Mouse (Mus musculus): Measurements from ENCODE around the gene Clk2.
A peak's percentile ranks its signal among the peaks of the same experiment; 100 is the strongest.
"Not testable (repeated sequence)": the region's sequence is repeated elsewhere in the genome, so short reads cannot be mapped to it uniquely, and the experiment has no call there.

Gene Clk2

DNA sequence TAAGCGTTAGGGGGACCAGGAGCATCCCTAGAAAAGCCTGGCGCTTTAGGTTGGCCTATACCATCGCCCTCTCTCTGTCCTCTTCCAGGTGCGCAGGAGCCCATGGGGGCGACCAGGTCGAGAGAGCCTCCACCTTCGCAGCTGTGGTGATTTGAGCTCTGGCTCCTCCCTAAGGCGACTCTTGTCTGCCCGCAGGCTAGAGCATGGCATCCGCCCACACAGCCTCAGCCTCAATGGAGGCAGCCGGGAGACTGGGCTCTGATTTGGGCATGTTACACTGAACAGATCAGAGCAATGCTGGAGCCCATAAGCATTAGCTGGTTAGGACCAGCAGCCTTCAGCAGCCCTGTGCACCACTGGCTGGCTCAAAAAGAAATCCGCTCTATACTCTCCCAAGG is 23.9 kb downstream of the Clk2 start:
- no peak for DNase-seq (ENCODE audit: low spot score in 2 of 2)

DNA sequence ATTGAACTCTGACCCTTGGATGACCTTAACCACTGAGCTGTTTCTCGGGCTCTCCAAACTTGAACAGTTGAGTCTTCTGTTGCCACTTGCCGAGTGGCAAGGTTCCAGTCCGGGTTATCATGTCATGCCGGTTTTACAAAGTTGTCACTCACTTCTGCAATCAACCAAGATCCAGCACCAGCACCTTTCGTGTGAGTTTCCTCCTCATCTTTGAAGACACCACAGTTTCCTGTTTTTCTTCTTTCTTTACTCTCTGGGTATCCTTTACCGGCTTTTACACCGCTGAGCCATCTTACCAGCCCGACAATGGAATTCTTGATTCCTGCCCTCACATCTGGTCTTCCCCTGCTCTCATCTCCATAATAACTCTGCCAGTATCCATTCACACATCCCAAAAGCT is 25.8 kb downstream of the Clk2 start:
- DNase-seq (ENCODE audit: low spot score in 2 of 2) = no peak

DNA sequence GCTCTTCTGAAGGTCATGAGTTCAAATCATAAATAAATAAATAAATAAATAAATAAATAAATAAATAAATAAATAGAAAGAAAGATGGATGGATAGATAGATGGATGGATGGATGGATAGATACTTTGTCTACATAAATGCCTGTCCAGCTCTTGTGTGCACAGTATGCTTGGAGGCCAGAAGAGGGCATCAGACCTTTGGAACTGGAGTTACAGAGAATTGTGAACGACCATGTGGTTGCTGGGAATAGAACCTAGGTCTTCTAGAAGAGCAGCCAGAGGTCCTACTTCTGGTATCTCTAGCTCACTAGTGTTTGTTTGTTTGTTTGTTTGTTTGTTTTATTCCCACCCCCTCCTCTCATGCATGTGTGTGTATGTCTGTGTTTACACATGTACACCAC is 28.8 kb downstream of the Clk2 start:
- DNase-seq (ENCODE audit: low spot score in 2 of 2) = no peak

DNA sequence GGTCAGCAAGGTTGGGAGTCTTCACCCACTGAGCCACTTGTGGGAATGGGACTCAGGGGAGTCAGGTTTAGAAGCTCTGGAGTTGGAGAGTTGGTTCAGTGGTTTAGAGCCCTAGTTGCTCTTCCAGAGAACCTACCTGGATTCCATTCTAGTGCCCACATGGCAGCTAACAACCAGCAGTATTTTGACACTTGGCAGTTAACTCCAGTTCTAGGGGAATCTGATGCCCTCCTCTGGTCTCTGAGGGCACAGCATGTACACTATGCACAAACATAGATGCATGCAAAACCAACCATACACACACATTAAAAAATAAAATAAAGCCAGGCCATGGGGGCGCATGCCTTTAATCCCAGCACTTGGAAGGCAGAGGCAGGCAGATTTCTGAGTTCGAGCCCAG is 29.3 kb downstream of the Clk2 start:
- no peak for DNase-seq (ENCODE audit: low spot score in 2 of 2)

DNA sequence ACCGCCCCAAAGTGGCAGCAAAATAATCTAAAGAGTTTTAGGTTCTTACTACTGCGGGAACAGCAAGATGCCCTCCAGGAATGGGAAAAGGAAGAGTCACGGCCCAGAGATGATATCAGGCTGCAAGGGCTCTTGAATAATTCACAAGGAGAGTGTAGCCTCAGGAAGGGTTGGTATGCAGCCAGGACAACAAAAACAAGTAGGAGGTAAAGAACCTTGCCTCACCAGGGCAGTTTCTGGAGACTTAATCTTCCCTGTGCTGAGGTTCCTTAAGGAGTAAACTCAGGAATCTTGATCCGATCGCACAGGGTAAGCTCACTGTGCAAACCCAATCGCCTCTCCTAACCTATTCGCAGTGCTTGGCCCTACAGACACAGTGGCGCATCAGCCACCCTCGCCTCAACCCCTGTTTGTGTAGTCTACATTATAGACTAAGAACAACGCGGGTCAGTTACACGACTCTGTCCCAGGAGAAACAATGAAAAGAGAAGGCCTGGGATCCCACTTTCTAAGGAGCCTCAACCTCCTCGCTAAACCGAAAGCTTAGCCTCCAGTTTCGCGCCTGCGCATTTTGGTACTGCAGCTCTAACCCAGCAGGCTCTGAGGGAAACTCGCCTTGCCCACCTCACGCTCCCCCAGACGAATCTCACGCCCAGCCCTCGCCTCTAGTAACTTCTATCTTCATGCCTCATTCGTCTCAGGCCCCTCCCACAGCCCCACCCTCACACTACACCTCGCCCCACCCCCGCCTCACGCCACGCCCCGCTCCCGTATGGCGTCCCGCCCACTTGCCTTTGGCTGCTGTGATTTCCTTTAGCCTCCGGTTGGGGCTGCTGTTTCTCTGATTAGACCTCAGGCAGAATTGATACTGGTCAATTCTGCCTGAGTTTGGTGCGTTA is 31.6 kb downstream of the Clk2 start:
- peak; percentile 75 to 87 for DNase-seq (ENCODE audit: low spot score in 2 of 2)

DNA sequence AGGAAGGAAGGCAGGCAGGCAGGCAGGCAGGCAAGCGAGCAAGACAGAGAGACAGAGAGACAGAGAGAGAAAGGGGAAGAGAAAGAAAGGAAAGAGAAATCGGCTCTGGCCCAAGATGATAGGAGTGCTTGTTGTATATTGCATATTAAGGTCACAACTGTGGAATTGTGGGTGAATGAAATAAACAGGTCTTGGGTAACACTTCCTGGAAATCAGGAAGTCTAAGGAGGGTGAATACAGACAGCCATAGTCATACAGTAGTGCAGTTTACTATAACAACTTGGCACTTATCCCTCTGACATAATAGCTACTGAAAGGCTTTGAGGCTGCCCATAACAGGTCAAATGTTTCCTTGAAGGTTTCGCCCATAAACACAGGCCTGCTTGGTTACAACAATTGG is 35.2 kb downstream of the Clk2 start:
- DNase-seq (ENCODE audit: low spot score in 2 of 2) = no peak

DNA sequence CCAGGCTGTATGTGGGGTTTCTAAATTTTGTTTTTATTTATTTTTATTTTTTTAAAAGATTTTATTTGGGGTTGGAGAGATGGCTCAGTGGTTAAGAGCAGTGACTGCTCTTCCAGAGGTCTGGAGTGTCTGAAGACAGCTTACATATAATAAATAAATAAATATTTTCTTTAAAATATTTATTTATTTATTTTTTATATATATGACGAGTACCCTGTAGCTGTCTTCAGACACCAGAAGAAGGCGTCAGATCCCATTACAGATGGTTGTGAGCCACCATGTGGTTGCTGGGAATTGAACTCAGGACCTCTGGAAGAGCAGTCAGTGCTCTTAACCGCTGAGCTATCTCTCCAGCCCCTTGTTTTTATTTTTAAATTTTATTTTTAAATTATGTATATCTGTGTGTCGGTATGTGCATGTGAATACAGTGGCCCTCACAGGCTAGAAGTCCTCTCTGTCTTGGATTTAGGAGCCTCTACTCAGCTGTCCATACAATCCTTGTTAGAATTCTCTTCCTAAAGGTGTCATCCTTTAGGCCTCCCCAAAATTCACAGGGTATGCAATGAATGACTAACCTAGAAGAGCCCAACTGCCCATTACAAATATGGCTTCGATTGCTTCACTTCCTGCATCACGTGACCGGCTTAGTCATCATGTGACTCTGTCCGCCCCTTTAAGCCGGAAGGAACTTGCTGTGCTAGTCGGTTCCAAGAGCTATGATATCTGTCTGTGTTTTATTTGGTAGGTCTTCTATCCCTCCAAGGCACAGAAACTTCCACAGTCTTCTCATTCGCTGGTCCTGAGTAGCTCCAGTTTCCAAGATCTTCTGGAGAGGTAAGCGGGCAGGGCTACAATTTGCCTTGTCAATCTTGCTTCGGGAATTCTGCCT is 37.9 kb downstream of the Clk2 start, which contains the start of gene Gba:
Gba (plus strand) TSS at position 676 of the 889 bp plus-strand sequence.
- DNase-seq (ENCODE audit: low spot score in 2 of 2) = peak; percentile 80 to 83

DNA sequence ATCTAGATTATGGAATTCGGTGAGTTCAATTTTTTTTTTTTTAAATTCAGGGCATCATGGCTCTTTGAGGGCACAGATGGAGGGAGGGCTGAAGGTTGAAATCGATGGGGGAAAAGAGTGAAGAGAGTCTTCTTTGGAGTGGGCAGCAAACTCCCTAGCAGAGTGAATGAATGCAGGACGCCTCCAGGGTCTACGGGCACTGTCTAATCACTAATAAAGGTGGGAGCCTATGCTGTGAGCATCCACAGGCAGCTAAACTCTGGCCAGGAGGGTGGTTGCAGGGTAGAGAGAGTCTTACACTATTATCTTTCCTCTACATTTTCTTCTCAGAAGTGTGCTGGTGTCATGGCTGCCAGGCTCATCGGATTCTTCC is 38.5 kb downstream of the Clk2 start:
- DNase-seq (ENCODE audit: low spot score in 2 of 2) = no peak

DNA sequence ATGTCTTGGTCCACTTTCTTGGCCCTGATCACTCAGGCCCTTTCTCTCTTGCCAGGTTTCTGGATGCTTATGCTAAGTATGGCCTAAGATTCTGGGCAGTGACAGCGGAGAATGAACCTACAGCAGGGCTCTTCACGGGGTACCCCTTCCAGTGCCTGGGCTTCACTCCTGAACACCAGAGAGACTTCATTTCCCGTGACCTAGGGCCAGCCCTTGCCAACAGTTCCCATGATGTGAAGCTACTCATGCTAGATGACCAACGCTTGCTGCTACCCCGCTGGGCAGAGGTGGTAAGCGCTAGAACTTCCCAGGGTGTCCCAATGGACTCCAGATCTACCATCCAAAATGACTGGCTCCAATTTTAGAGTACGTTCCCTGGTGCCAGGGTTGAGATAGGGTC is 41.5 kb downstream of the Clk2 start:
- no peak for DNase-seq (ENCODE audit: low spot score in 2 of 2)

DNA sequence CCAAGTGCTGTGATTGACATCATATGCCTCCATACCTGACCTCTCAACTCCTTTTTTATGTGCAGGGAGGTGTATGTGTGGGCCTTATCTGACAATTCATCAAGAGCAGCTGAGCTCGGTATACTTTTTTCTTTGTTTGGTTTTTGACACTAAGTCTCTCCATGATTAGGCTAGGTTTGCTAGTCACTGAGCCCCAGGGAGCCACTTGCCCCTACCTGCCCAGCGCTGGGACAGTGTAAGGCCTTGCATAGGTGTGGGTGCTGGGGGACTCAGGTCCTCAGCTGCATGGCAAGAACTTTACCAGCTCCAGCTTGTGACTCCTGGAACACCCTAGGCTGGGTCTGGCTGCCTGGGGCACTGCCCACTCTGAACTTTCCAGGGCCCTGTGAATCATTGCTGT is 42.1 kb downstream of the Clk2 start:
- DNase-seq (ENCODE audit: low spot score in 2 of 2) = peak in 1 of 2 experiments; percentile 42

DNA sequence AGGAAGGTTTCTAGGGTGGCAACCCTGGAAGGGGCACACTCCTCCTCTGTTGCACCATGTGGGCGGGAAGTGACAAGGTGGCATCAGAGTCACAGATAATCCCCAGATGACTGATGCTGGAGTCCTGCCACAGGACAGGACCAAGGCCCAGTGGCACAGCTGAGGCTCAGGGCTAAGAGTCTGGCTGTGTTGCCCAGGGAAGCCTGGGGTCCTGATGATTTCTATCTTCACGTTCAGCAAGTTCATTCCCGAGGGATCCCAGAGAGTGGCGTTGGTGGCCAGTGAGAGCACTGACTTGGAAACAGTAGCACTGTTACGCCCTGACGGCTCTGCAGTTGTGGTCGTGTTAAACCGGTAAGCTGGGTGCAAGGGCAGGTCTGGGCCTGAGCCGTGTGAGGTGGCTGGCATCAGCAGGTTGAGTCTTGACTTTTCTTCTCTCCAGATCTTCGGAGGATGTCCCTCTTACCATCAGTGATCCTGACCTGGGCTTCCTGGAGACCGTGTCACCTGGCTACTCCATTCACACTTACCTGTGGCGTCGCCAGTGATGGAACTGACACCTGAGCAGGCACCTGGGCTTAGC is 43.6 kb downstream of the Clk2 start:
- DNase-seq (ENCODE audit: low spot score in 2 of 2) = peak; percentile 56 to 73

DNA sequence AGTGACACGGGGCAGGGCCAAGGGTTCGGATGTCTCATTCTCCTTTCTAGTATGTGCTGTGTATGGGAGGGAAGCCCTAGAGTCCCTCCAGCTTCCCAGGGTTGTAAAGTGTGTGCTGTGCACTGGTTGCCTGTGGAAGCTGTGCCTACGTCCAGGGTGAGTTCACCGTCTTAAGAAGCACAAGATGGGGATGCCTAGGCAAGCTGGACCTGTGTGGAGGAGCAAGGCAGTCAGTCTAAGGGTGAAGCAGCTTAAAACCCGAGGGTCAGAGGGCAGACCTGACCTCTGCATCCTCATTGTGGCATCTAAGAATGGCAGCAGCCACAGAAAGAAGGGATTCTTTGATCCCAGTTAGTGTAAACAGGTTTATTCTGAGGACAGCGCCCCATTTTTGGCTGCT is 44.1 kb downstream of the Clk2 start:
- DNase-seq (ENCODE audit: low spot score in 2 of 2) = no peak

DNA sequence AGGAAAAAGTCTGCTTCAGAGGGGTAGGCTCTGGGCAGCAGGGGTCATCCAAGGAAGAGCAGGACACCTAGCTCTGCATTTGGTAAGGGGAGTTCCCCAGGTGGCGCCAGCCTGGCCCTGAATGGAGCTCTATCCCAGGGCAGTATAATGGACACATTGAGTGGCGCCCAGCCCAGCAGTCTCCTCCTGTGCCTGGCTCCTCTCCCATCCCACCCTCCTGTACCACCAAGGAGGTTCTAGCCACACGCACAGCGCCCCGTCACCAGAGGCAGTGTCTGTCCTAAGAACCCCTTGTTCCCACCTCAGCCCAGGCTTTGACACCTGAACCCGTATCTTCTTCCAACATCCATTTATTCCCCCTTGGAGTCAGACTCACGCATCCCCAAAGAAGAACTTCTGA is 45.1 kb downstream of the Clk2 start:
- DNase-seq (ENCODE audit: low spot score in 2 of 2) = no peak

DNA sequence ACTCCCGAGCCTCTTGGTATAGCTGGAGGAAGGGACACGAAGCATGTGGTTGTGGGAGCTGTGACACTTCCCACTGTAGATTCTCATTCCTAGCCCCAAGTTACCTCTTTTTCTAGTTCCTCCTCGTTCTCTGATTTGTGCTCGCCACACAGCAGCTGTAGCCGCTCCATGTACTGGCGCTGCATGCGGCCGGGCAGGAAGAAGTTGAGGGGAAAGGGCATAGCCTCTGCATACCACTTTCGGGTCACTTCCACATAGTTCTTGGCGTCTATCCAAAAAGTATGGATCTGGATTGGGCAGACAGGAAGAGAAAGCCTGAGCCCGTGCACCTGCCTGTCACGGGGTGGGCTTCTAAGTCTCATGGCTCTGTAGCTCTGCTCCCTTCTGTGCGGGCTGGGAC is 45.6 kb downstream of the Clk2 start:
- no peak for DNase-seq (ENCODE audit: low spot score in 2 of 2)

DNA sequence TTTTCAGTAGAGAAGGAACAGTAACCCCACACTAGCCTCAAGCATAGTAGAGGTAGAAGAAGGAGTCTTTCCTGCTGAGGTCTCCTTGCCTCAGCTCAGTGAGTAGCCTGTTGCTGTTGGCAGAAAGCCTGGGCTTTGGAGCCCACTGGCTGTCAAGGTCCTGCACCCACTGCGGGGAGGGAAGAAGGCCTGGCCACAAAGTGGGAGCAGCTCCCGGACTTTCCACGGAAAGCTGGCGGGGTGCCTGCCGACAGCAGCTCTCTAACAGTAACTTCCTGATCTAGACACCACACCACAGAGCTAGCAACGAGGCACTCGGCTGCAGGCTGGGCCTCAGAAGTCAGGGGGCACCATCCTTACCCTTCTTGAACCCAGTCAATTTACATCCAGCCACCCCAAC is 46.1 kb downstream of the Clk2 start:
- DNase-seq (ENCODE audit: low spot score in 2 of 2) = no peak

DNA sequence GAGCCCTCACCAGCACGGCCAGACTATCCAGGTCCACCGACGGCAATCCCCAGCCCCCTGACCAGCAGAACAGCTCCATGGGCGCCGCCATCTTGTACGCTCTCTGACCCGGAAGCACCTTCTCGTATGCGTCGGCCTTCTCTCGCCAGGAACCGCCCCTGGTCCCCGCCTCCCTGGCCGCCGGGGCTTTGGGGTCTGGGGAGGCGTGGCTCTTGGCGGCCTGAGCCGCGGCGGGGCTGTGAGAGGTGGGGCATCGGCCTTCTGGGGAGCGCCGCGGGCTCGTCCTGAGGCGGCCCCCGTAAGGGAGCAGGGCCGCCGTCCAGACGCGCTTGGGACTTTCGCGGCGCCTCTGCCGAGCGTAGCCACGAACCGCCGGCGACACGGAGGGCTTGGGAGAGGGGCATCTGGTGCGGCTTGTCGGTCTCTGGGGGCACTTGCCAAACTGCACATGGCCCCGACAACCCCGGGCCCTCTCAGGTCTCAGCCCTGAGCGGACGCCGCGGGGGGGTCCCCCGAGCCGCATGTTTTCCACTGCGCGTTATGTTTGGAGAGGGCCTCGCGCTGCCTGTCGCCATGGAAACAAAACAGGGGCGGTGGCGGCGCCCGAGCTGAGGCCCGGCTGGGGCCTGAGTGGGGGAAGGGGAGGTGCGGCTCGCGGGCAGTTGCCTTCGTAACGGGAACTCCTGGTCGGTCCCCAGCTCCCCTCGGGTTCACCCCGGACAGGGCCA is 49.4 kb downstream of the Clk2 start:
- DNase-seq (ENCODE audit: low spot score in 2 of 2) = peak; percentile 86 to 93

DNA sequence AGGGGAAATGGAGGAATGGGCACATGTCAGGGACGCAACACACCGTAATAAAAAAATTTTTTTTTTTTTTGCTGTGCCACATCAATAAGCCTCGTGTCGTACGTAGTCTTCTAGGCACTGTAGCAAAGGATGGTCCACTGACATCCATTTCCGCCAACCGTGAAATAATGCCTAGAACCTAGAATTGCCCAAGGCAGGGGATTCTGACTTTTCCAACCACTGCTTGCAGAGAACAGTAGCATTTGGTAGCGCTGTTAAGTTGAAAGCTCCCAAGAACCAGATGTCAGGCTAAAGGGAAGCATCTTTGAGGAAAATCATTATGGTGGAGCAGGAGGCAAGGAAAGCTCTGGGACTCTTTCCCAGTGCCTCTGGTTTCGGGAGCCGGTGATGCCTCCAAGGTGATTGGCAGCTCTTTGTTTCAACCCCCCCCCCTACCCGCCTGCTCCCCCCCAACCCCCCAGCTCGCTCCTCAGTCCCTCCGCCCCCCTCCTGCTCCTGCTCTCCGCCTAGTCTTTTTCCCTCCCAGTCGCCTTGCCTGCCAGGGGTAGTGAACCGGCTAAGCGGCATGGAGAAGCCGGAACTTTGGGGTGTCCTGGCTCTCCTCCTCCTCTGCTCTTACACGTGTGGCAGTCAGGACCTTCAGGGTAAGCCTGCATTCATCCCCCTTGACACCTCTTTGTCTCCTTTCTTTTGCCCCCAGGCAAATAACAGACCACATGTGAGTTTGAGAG is 50.3 kb downstream of the Clk2 start, which contains the start of gene Thbs3:
Thbs3 (plus strand) TSS at position 500 of the 731 bp plus-strand sequence.
- DNase-seq (ENCODE audit: low spot score in 2 of 2) = no peak

DNA sequence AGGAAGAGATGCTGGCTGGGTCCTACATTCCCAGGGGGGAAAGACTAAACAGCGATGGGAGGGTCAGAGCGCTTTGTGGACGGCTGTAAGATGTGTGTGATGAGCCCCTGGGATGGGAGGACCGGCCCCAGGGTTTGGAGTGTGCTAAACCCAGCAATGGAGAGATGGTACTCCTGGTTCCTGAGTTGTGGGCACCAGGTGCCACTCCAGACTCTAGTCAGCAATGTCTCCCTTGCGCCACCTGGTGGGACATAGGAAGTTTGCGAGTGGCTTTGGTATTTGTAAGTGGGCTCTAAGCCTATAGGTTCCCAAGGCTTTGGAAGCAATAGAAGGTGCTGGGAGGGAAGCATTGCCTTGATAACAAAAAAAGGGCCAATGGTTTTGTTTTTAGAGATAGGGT is 51.3 kb downstream of the Clk2 start:
- peak; percentile 77 to 81 for DNase-seq (ENCODE audit: low spot score in 2 of 2)

DNA sequence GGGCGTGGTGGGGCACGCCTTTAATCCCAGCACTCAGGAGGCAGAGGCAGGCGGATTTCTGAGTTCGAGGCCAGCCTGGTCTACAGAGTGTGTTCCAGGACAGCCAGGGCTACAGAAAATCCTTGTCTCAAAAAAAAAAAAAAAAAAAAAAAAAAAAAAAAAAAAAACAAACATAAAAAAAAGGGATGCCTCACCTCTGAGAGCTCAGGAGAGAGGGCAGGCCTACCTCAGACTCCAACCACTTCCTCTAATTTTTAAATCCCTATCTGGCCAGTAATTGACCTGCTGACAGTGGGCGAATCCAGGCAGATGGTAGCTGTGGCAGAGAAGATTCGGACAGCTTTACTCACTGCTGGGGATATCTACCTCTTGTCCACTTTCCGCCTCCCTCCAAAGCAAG is 51.8 kb downstream of the Clk2 start:
- DNase-seq (ENCODE audit: low spot score in 2 of 2) = not testable (repeated sequence)

DNA sequence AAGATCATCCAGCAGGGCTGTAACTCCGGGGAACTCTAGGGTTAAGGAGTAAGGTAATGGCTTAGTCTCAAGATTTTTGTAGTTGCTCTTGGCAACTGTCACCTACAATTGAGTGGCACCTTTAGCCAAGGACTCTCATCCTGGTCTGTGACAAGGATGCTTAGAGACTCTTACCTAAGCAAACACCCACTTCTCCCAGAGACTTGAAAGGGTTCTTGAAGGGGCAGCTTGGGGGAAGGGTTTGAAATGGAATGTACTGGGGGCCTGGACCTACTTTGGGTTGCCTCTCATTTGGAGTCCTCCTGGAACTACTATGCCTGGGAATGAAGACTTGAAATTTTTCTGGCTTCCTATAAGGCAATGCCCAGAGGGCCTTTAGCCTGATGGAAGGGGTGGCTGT is 53.7 kb downstream of the Clk2 start:
- no peak for DNase-seq (ENCODE audit: low spot score in 2 of 2)

DNA sequence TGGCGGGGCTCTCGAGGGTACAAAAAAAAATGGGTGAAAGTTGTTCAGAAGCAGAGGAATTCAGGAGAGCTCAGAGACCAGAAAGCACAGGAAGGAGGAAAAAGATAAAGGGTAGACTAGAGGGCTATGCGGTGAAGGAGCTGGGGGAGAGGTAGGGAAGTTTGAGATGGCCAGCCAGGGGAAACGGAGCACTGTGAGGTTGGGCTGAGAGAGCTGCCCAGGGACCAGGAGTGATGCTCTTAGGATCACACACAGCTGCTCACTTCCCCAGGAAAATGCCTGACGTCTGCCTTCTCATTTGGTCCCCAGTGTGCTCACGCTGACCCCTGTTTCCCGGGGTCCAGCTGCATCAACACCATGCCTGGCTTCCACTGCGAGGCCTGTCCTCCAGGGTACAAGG is 55.0 kb downstream of the Clk2 start:
- DNase-seq (ENCODE audit: low spot score in 2 of 2) = no peak
